Mouse (Mus musculus) CH12.LX (cell line): ENCODE measurements at regions not wholly inside any gene's neighbourhood (a gene's known extent, or its start where the extent isn't known, plus 50 kb on each side); places are given as distances from the start of the nearest gene placed in this dataset.

Experiments used
- CTCF ChIP-seq, 2 experiments: IDR thresholded peaks in 1 of 2; conservative IDR thresholded peaks in 1 of 2; 2 replicates each; pipeline ENCODE4 v1.5.1; 2011 to 2012; ENCODE audit warnings: low read depth in 2 of 2, low read length in 2 of 2, improper control_type of control experiment in 1 of 2, inconsistent platforms in 1 of 2, mild to moderate bottlenecking in 1 of 2, moderate library complexity in 1 of 2
- EP300 ChIP-seq: IDR thresholded peaks from 2 replicates; pipeline ENCODE4 v1.6.1; 2011; ENCODE audit warnings: low read length, improper control_type of control experiment
- IRF4 ChIP-seq: IDR thresholded peaks from 2 replicates; pipeline ENCODE4 v1.6.1; 2014; ENCODE audit warnings: low read depth, mild to moderate bottlenecking, inconsistent platforms, low read length, improper control_type of control experiment
- MAFK ChIP-seq: IDR thresholded peaks from 2 replicates; pipeline ENCODE4 v1.6.1; 2011; ENCODE audit warnings: low read length, improper control_type of control experiment; ENCODE audit not compliant: insufficient replicate concordance
- MAZ ChIP-seq: IDR thresholded peaks from 2 replicates; pipeline ENCODE4 v1.6.1; 2012; ENCODE audit warnings: low read depth, mild to moderate bottlenecking, inconsistent platforms, low read length, improper control_type of control experiment, moderate library complexity
- NELFE ChIP-seq: IDR thresholded peaks from 2 replicates; pipeline ENCODE4 v1.6.1; 2011; ENCODE audit warnings: low read depth, low read length, improper control_type of control experiment
- NRF1 ChIP-seq: IDR thresholded peaks from 2 replicates; pipeline ENCODE4 v1.6.1; 2014; ENCODE audit warnings: low read depth, mild to moderate bottlenecking, inconsistent platforms, low read length, improper control_type of control experiment, moderate library complexity
- POLR2A ChIP-seq: IDR thresholded peaks from 2 replicates; pipeline ENCODE4 v1.6.1; 2011; ENCODE audit warnings: low read depth, mild to moderate bottlenecking, improper control_type of control experiment, low read length

- TF ChIP-seq POLR2A (no peak), EP300 (no peak), IRF4 (no peak), MAZ (no peak), NELFE (no peak), CTCF (conservative IDR thresholded peaks at IDR 0.05 in 1 of 2, IDR thresholded peaks at IDR 0.05 in 1 of 2; ENCODE audit: low read depth in 2 of 2, low read length in 2 of 2) (peak in 1 of 2 experiments; percentile 26; a peak in 1 of 4 replicates), MAFK (no peak), NRF1 (no peak)
Measured at GRCm38 (mm10) chr7:133323955-133324354, 199.8 kb upstream of the Ctbp2 start.
